Mouse (Mus musculus): ENCODE results near the gene Igfbp6.

The Igfbp6 gene

DNA sequence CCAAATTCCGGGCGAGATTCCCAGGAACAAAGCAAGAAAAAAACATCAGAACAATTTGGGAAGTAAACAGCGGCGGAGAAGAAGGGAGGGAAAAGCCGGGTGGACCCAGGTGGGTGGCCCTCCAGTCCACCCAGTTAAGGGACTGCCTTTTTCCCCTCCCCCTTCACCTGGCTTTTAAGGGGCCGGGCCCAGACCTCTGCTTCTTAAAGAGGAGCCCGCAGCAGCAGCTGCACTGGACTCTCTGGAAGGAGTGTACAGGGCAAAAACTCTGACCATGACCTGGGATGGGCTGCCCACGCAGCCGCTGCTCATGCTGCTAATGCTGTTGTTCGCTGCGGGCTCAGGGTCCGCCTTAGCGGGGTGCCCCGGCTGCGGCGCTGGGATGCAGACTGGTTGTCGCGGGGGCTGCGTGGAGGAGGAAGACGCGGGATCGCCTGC is at the start of gene Igfbp6:
Gene Igfbp6, plus strand, starts transcription at position 89 of the 438 bp plus-strand sequence.
- DNase-seq (ENCODE audit: low read depth in 2 of 2, low spot score in 2 of 2): no peak

DNA sequence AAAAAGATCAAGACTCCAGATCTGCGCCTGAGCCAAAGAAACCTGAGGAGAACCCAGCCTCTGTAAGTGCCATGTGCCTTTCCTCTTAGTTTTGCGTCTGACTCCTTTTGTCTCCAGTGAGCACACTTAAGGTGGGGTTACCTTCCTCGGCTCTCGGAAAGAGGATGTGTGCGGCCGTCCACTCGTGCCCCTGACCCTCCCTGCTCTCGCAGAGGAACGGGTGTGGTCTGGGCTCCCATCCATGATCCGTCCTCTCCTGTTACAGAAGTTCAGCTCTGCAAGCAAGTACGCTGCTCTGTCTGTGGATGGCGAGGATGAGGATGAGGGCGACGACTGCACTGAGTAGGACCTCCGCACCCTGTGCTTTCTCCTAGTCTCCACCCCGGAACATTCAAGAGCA is 49.2 kb upstream of the Igfbp6 start:
- no peak for DNase-seq (ENCODE audit: low read depth in 2 of 2, low spot score in 2 of 2)

DNA sequence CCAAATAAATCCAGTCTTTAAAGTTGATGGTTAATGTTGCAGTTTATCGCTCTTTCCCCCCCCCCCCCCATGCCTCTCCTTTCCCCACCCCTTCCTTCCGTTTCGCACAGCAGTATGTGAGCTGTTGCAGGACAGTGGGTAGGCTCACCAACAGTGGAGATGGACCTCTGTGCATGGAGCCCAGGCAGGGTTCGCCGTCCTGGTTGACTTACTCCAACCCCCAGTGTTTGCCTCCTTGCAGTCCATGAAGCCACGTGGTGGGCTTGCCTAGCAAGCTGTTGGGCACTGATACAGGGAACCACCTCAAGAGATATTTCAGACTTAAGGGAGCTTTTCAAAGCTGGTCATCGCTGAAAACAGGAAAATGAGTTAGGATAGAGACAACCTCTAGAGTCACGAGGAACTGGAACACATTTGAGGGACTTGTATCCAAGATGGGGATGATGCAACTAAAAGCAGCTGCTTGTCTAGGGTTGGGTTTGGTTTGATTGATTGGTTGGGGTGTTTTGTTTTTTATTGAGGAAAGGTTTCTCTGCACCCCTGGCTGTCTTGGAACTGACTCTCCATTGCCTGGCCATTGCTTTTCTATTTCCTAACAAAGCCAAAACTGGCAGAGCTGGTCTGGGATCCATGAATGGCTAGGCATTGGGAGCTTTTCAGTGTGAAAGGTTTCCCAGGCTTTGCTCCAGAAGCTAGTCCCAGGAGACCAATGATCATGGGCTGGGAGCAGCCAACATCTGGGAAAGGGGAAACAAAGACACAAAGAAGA is 46.8 kb upstream of the Igfbp6 start:
- DNase-seq (ENCODE audit: low read depth in 2 of 2, low spot score in 2 of 2): no peak

DNA sequence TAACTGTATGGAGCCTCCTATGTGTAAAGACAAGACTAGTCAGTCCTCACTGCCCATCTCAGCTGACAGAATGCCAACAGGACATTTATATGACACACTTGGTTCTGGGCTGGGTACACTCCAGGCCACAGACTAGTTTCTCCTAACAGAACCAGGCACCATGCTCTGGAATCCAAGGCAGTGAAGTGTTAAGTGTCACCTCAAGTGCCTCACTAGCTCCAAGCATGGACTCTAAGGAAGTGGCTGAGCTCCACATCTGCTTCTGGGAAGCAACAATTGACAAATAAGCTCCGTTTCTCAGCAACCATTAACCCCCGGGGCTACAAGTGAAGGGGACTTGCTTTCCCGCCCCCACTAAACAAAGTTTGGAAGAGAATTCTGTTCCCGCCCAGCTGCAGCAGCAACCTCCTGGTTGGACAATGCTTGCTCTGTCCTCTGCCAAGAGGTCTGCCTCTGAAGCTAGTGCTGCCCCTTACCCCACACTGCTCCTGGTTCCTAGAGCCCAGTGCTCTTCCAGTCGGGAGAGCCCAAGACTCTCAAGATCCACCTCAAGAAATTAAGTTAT is 46.1 kb upstream of the Igfbp6 start:
- DNase-seq (ENCODE audit: low read depth in 2 of 2, low spot score in 2 of 2): no peak

DNA sequence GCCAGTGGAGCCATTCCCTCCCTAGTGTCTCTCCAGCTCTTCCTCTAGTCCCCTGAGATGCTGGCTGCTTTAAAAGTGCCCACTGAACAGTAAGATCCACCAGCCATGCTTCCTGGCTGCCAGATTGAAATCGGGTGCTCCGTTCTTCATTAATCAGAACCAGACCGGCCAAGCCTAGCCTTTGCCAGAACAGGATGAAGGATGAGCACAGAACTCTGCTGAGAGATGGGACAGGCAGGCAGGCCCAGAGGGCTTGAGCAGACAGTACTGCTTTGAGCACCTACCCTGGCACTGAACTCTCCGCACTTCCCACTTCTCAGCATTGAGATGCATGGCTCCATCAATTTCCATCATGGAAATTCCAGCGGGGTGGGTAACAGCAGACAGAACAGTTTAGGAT is 44.9 kb upstream of the Igfbp6 start:
- no peak for DNase-seq (ENCODE audit: low read depth in 2 of 2, low spot score in 2 of 2)

DNA sequence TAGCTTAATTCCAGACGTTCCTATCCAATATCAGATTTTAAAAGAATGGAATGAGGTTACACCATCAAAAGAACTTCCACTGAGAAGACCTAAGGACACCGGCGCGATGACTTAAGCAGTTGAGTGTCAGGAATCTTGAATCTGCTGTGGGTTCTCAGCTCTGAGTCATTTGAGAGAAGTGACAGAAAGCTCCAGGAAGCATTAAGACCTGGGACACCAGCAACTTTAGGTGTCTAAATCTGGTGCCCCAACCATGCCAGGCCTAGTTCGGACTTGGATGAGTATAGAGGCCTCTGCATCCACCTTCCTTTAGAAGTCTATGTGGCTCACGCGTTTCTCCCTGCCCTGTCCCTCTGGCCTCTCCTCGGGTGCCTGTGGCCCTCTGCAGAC is 44.4 kb upstream of the Igfbp6 start:
- DNase-seq (ENCODE audit: low read depth in 2 of 2, low spot score in 2 of 2): no peak

DNA sequence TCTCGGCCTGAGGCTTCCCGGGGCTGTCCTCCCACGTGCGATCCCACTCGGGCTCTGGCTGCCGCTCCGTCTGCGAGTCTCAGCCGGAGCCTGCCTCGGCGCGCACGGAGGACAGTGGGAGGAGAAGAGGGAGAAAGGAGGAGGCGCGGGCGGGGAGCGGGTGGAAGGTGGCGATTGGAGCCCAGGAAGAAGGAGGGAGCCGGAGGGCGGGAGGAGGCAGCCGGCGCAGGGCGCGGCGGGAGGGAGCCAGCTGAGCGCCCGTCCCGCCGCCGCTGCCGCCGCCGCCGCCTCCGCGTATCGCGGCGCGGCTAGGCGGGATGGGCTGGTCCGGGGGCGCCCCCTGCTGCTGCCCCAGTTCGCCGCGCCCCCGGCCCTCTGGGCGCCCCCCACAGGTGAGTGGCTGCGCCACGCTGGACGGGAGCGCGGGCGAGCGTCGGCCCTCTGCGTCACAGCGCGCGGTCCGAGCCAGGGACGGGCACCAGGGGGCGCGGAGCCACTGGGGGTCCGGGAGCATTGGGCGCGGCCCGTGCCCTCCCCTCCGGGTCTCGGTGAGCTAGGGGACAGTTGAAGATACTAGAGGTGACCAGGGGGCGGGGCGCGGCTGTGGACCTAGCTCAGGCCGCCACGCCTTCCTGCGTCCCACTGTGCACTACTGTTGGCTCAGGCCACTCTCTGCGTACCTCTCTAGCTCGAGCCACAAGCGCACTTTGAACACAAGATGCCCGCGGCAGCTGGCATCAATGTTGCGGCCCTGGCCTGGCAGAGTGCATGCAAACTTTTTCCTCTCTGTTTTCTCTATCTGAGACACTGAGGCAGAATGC is 43.8 kb upstream of the Igfbp6 start, which contains the start of gene Tns2:
Gene Tns2, plus strand, starts transcription at position 253 of the 821 bp plus-strand sequence.
- DNase-seq (ENCODE audit: low read depth in 2 of 2, low spot score in 2 of 2): peak; percentile 25 to 37

DNA sequence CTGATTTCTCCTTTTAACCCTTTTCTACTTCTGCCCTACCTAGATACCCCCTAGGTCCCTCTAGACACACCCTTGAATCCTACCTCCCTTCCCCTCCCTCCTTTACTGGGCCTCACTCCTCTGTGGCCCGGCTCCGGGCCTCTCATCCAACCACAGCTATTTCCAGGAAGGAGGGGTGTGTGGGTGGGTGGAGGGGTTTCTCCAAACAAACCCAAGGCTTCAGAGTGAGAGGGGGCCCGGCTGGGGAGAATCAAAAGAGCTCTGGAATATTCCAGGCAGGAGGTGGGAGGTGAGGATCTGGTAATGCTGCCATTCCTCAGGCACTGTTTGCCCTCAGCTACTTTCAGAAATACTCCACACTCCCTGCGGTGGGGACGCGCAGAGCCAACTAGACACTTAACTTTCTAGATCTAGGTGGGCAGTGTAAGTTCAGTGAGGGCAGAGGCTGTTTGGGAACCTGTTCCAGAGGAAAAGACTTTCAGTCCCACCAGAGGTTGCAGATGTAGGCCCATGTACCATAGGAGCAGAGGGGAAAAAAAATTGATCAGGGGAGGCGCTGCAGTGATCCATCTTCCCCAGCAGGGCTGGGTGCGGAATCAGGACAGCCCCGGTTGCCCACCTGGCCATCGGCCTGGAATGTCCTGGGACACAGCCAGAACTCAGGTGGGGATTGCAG is 43.0 kb upstream of the Igfbp6 start:
- DNase-seq (ENCODE audit: low read depth in 2 of 2, low spot score in 2 of 2): no peak

DNA sequence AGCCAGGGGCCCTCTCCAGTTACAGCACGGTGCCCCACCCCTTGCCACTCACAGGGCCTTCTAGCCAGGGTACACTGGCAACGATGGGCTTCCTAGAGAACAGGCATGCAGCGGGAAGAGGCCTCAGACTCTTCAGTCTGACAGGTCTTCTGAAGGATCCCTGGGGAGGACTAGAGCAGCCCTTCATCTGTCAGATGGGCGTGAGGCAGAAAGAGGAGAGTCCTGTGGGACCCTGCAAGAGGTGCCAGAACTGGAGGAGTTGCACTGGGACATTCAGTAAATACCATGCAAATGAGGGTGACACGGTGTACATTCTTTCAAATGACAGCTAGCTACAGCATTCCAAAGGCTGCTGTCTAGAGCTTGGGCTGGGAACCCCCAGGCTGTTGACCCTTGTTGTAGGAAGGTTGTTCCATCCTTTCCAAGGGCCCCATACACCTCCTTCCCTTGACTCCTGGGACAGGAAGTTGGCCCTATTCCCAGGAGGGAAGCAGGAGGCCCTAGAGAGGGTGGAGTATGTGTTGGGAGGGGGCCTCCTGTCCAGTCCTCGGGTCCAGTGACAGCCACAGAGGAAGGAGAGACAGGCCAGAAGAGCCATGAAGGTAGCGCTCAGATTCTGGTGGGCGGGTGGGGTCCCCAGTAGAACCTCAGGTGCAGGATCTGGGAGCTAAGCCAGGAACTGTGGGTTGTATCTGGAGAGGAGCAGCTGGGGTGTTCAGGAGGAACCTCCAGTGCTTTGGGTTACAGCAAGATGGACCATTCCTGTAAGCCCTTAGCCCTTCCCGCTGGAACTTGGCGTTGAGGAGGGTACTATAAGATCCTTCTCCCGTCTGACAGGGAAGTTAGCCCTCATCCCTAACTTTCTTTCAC is 42.3 kb upstream of the Igfbp6 start:
- DNase-seq (ENCODE audit: low read depth in 2 of 2, low spot score in 2 of 2): no peak

DNA sequence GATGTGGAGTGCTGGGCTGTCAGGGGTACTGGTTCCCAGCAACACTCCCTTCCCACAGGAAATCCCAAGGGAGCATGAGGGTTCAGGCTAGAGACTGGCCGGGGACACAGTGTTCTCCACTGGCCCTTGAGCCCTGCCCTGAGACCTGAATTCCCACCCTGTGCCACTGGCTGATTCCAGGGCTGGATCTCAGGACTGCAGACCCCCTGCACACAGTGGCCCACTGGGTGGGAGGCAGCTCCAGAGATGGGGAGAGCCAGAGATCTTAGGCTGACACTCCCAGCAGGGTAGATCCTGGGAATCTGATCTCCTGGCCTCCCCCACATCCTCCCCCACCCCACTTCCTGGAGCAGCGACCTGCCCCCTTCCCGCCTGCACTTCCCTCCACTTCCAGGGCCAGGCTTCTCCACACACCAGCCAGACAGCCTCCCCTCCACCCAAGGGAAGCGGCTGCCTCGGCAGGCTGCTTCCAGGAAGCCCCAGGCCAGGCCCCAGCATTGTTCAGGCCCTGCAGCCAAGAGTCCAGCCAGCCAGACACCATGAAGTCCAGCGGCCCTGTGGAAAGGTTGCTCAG is 41.5 kb upstream of the Igfbp6 start:
- no peak for DNase-seq (ENCODE audit: low read depth in 2 of 2, low spot score in 2 of 2)

DNA sequence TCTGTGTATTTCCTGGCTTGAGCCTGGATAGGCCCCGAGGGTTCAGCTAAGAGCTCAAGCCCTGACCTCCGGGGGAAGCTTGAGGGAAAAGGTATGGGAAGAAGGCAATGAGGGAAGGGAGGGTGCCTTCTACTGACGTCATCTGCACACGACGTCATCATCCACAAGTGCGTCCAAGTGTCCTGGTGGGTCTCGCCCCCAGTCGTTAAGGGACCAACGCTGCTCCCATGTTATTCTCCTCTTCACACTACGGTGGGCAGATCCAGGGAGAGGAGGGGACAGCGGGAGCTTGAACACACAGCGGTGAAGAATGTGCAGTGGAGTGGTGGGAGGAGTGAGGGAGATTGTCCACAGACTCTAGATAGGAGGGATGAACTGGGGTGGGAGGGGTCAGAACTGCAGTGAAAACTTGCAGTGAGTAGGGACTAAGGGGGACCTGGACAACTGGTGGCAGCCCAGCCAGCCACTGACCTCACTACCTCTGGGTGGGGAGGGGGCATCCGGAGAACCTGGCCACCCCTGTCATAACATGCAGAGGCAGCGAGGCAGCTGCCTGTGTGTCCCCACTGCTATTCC is 40.7 kb upstream of the Igfbp6 start:
- DNase-seq (ENCODE audit: low read depth in 2 of 2, low spot score in 2 of 2): no peak

DNA sequence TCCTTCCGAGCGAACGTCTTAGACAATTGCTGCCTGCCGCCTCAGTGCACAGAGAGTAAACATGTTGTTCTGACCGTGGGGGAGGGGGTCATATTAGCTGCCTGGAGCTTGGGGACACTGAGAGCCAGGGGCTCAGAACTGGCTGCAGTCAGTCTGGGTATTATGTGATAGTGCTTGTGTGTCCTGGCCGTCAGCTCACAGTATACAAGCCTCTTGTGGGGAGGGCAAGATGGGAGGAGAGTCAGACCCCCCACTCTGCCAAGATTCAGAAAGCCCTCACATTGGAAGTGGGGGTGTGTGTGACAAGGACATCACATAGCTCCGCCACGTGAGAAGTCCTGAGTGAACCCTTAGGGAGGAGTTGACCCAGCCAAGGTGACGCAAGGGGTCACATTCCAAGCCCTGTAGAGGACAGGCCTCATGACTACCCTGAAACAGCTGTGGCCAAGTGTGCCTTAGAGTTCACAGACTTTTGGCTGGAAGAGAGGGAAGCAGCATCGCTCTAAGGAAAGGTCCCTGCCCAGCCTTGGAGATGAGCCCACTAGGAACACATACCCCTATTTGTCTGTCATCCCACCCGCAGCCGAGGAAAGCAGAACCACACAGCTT is 40.1 kb upstream of the Igfbp6 start:
- no peak for DNase-seq (ENCODE audit: low read depth in 2 of 2, low spot score in 2 of 2)

DNA sequence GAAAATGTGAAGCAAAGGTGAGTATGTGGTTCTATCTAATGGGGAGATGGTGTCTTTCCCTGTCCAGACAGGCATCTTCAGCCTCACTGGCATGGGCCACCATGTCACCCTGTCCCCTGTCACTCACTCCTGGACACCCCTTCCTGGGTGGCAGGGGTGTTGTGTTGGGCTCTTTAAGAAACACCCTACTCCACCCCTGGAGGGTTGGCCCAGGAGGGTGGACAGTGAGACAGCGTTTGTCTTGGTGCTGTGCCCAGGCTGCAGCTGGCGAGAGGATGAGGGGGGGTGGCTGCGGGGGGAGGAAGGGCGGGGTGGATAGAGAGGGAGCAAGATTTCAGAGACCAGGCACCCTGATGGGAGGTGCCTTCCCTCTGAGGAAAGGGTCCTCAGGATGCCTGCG is 38.8 kb upstream of the Igfbp6 start:
- no peak for DNase-seq (ENCODE audit: low read depth in 2 of 2, low spot score in 2 of 2)

DNA sequence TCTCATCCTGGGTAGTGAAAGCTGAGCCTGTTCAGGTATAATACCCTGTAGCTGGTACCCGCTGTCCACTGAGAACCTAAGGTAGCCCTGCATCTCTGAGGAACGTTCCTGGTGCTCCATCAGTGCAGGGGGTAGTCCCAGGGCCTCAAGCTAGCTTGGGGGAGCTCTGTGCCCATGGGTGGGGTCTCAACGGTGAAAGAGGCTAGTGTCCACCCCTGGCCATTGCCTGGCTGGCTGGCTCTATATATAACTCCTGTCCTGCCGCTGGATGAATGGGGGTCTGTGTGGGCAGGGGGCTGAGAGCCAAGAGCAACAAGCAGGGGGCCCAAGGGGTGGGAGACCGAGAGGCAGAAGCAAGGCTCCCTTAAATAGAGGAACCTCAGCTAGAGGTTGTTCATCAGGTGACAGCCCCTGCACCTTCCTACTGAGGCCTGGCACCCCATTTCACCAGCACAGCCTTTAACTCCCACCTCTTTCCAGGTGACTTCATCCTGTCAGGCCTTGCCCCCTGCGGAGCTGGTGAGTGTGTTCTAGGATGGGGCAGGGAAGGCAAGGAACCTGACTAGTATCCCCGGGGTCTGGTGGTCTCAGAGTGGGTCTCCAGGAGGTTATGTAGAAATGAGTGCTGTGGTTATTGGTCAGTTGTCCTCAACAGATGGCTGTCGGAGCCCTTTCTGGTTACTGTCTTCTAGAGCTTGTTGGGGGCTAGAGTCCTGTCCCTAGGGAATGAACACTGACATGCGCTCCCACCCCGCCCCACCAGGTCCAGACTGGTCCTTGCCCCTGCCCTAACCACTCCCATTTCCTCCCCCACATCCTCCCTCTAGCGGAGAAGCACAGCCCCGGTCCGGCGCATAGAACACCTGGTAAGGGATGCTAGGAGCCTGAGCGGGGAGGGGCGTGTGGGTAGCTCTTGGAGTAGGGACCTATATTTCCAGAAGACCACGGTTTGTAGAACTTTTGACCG is 38.1 kb upstream of the Igfbp6 start:
- DNase-seq (ENCODE audit: low read depth in 2 of 2, low spot score in 2 of 2): peak; percentile 25 to 33

DNA sequence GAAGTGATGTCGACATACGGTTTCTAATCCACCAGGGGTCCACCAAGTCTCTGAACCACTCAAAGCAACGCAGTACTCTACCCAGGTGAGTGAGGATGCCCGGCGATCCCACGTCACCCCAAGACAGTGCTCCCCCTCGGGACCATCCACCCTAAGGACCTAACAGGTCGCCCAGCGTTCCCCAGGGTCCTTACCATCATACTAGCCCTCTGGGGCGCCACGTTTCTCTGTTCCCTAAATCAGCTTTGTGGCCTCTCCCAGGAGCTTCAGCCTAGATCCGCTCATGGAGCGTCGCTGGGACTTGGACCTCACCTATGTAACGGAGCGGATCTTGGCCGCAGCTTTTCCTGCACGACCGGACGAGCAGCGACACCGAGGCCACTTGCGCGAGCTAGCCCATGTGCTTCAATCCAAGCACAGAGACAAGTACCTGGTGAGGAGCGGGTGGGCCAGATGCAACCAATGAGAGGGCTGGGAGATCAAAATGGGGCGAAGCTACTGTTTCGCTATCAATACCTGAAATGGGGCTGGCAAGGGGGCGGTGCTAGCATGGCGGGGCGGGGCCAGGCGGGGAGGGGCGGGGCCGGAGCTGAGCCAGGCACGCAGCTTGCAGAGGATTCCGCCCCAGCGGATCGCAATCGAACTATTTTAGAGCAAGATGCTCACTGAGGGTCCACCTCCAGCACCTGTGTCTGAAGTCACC is 37.3 kb upstream of the Igfbp6 start:
- no peak for DNase-seq (ENCODE audit: low read depth in 2 of 2, low spot score in 2 of 2)

DNA sequence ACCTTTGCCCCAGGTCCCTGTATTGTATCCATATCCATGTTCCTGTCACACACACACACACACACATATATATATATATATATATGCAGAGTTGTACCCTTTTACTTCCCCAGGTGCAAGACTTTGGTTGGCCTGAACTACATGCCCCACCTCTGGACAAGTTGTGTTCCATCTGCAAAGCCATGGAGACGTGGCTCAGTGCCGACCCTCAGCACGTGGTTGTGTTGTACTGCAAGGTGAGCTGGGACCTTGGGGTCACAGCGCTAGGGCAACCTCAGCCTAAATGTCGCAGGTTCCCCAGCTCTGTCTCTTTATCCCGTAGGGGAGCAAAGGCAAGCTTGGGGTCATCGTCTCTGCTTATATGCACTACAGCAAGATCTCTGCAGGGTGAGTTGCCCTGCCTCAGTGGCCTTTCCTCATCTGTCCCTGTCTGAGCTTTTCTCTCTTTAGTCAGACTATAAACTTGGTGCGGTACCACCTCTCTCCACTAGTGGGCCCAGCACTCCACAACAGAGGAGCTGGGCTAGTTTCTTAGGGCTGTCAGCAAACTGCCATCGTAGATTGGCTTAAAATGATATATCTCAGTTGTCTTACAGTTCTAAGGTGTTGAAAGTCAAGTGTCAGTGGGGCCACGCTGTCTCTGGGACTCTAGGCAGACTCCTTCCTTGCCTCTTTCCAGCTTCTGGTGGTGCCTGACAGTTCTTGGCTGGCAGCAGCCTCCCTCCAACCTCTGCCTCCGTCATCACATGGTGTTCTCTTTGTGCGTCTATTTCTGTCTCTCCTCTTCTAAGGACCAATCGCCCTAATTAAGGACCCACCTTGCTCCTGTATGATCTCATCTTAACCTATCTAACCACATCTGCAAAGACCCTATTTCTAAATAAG is 36.2 kb upstream of the Igfbp6 start:
- peak; percentile 59 to 75 for DNase-seq (ENCODE audit: low read depth in 2 of 2, low spot score in 2 of 2)

All from CD8-positive naive resting alpha-beta T cell, adult 2 months (primary cell).